Mouse (Mus musculus) MEL (cell line): ENCODE data around the gene Ptma. TPM values are rescaled to one million over a fixed set of nuclear protein-coding genes. Genes with fewer than 3 reads are reported as not detected.

Source experiments
- DNase-seq: peaks from one replicate; pipeline ENCODE4 v3.0.0; 2011; ENCODE audit warnings: low read depth, low spot score
- H3K27ac ChIP-seq: 2 replicates; pipeline ENCODE4 v1.5.1; 2012; ENCODE audit warnings: low read depth, mild to moderate bottlenecking, control low read depth, low read length, moderate library complexity; ENCODE audit not compliant: control insufficient read depth
- H3K27me3 ChIP-seq, 2 experiments: fragments of 150-350 bp in 1 of 2; sonication (generic) in 1 of 2; 2 replicates each; pipeline ENCODE4 v1.6.1; 2012; ENCODE audit warnings: low read length in 2 of 2, mild to moderate bottlenecking in 2 of 2, improper control_type of control experiment in 1 of 2, moderate library complexity in 1 of 2; ENCODE audit not compliant: insufficient read depth in 2 of 2, control insufficient read depth in 1 of 2
- H3K36me3 ChIP-seq, 2 experiments: 2 replicates each; pipeline ENCODE4 v1.6.1; 2012 to 2014; ENCODE audit warnings: low read length in 2 of 2, improper control_type of control experiment in 1 of 2, inconsistent platforms in 1 of 2, mild to moderate bottlenecking in 1 of 2; ENCODE audit not compliant: insufficient read depth in 2 of 2, control insufficient read depth in 1 of 2
- H3K4me1 ChIP-seq, 2 experiments: fragments of 150-350 bp in 1 of 2; sonication (generic) in 1 of 2; 2 replicates each; pipeline ENCODE4 v1.6.1; 2012; ENCODE audit warnings: low read length in 2 of 2, improper control_type of control experiment in 1 of 2, mild to moderate bottlenecking in 1 of 2; ENCODE audit not compliant: insufficient read depth in 2 of 2, control insufficient read depth in 1 of 2
- H3K4me3 ChIP-seq, 2 experiments: fragments of 150-350 bp in 1 of 2; sonication (generic) in 1 of 2; 2 replicates each; pipeline ENCODE4 v1.5.1; 2012; ENCODE audit warnings: low read depth in 2 of 2, low read length in 2 of 2, mild to moderate bottlenecking in 2 of 2, moderate library complexity in 2 of 2, control low read depth in 1 of 2, improper control_type of control experiment in 1 of 2; ENCODE audit not compliant: control insufficient read depth in 1 of 2, insufficient read depth in 1 of 2
- H3K79me2 ChIP-seq: 2 replicates; pipeline ENCODE4 v1.6.1; 2012; ENCODE audit warnings: mild to moderate bottlenecking, low read length, moderate library complexity; ENCODE audit not compliant: control insufficient read depth, poor library complexity, insufficient read depth
- H3K9ac ChIP-seq: 2 replicates; pipeline ENCODE4 v1.6.1; 2012; ENCODE audit warnings: low read depth, mild to moderate bottlenecking, control low read depth, low read length, moderate library complexity; ENCODE audit not compliant: control insufficient read depth, poor library complexity, severe bottlenecking
- H3K9me3 ChIP-seq: fragments of 150-350 bp; sonication (generic); replicated peaks from 2 replicates; pipeline ENCODE4 v1.6.1; 2012; ENCODE audit warnings: mild to moderate bottlenecking, low read length, improper control_type of control experiment, moderate library complexity; ENCODE audit not compliant: insufficient read depth
- BHLHE40 ChIP-seq: IDR thresholded peaks from 2 replicates; pipeline ENCODE4 v1.6.1; 2012; ENCODE audit warnings: low read depth, mild to moderate bottlenecking, inconsistent platforms, low read length, improper control_type of control experiment, borderline replicate concordance
- CHD1 ChIP-seq: IDR thresholded peaks from 2 replicates; pipeline ENCODE4 v1.6.1; 2012; ENCODE audit warnings: low read depth, mild to moderate bottlenecking, inconsistent platforms, low read length, improper control_type of control experiment
- CHD2 ChIP-seq: IDR thresholded peaks from 2 replicates; pipeline ENCODE4 v1.6.1; 2011; ENCODE audit warnings: low read length, improper control_type of control experiment
- CTCF ChIP-seq, 3 experiments: IDR thresholded peaks in 2 of 3; conservative IDR thresholded peaks in 1 of 3; 2 replicates each; pipeline ENCODE4 v1.5.1; 2011 to 2012; ENCODE audit warnings: low read length in 3 of 3, low read depth in 2 of 3, mild to moderate bottlenecking in 2 of 3, improper control_type of control experiment in 1 of 3, inconsistent platforms in 1 of 3, mixed read lengths in 1 of 3, moderate library complexity in 1 of 3; ENCODE audit not compliant: control insufficient read depth in 1 of 3, insufficient read depth in 1 of 3, poor library complexity in 1 of 3, severe bottlenecking in 1 of 3
- E2F4 ChIP-seq: IDR thresholded peaks from 2 replicates; pipeline ENCODE4 v1.6.1; 2011; ENCODE audit warnings: low read depth, low read length, improper control_type of control experiment, borderline replicate concordance
- ELF1 ChIP-seq: IDR thresholded peaks from 2 replicates; pipeline ENCODE4 v1.6.1; 2014; ENCODE audit warnings: low read depth, mild to moderate bottlenecking, inconsistent platforms, low read length, improper control_type of control experiment, moderate library complexity
- ETS1 ChIP-seq: IDR thresholded peaks from 2 replicates; pipeline ENCODE4 v1.6.1; 2012; ENCODE audit warnings: low read depth, mild to moderate bottlenecking, inconsistent platforms, low read length, improper control_type of control experiment, moderate library complexity
- GATA1 ChIP-seq: IDR thresholded peaks from 2 replicates; pipeline ENCODE4 v1.6.1; 2011; ENCODE audit warnings: low read depth, low read length, improper control_type of control experiment
- HCFC1 ChIP-seq: IDR thresholded peaks from 2 replicates; pipeline ENCODE4 v1.6.1; 2012; ENCODE audit warnings: low read depth, mild to moderate bottlenecking, inconsistent platforms, low read length, improper control_type of control experiment, moderate library complexity
- KAT2A ChIP-seq: conservative IDR thresholded peaks from 2 replicates; pipeline ENCODE4 v1.6.1; 2012; ENCODE audit warnings: low read depth, low read length, improper control_type of control experiment, inconsistent platforms
- MAFK ChIP-seq: IDR thresholded peaks from 2 replicates; pipeline ENCODE4 v1.6.1; 2011; ENCODE audit warnings: low read depth, mild to moderate bottlenecking, low read length, improper control_type of control experiment, borderline replicate concordance
- MAX ChIP-seq: IDR thresholded peaks from 2 replicates; pipeline ENCODE4 v1.6.1; 2011; ENCODE audit warnings: low read length, improper control_type of control experiment
- MAZ ChIP-seq: IDR thresholded peaks from 2 replicates; pipeline ENCODE4 v1.6.1; 2012; ENCODE audit warnings: low read depth, mild to moderate bottlenecking, inconsistent platforms, low read length, improper control_type of control experiment
- MEF2A ChIP-seq: IDR thresholded peaks from 2 replicates; pipeline ENCODE4 v1.6.1; 2014; ENCODE audit warnings: low read depth, mild to moderate bottlenecking, inconsistent platforms, low read length, improper control_type of control experiment; ENCODE audit not compliant: poor library complexity, insufficient replicate concordance, severe bottlenecking; ENCODE audit errors: extremely low read depth
- MXI1 ChIP-seq: IDR thresholded peaks from 2 replicates; pipeline ENCODE4 v1.6.1; 2011; ENCODE audit warnings: mild to moderate bottlenecking, low read depth, low read length, improper control_type of control experiment
- MYB ChIP-seq: IDR thresholded peaks from 2 replicates; pipeline ENCODE4 v1.6.1; 2011; ENCODE audit warnings: mild to moderate bottlenecking, low read depth, low read length, improper control_type of control experiment
- MYC ChIP-seq: IDR thresholded peaks from 2 replicates; pipeline ENCODE4 v1.6.1; 2011; ENCODE audit warnings: low read depth, mild to moderate bottlenecking, low read length, improper control_type of control experiment, moderate library complexity
- NELFE ChIP-seq: IDR thresholded peaks from 2 replicates; pipeline ENCODE4 v1.6.1; 2011; ENCODE audit warnings: low read depth, low read length, improper control_type of control experiment
- NRF1 ChIP-seq: IDR thresholded peaks from 2 replicates; pipeline ENCODE4 v1.6.1; 2014; ENCODE audit warnings: low read depth, mild to moderate bottlenecking, inconsistent platforms, low read length, improper control_type of control experiment, moderate library complexity; ENCODE audit not compliant: poor library complexity, insufficient read depth, severe bottlenecking
- POLR2A ChIP-seq, 2 experiments: IDR thresholded peaks; 2 replicates each; pipeline ENCODE4 v1.6.1; 2011 to 2012; ENCODE audit warnings: low read length in 2 of 2, mild to moderate bottlenecking in 2 of 2, control low read depth in 1 of 2, improper control_type of control experiment in 1 of 2, low read depth in 1 of 2, moderate library complexity in 1 of 2; ENCODE audit not compliant: control insufficient read depth in 1 of 2, insufficient read depth in 1 of 2, poor library complexity in 1 of 2
- POLR2AphosphoS2 ChIP-seq: IDR thresholded peaks from 2 replicates; pipeline ENCODE4 v1.6.1; 2011; ENCODE audit warnings: low read length, improper control_type of control experiment
- POLR2AphosphoS5 ChIP-seq: IDR thresholded peaks from 2 replicates; pipeline ENCODE4 v1.6.1; 2012; ENCODE audit warnings: low read depth, borderline replicate concordance, mild to moderate bottlenecking, inconsistent platforms, low read length, moderate library complexity, mixed read lengths
- RAD21 ChIP-seq: IDR thresholded peaks from 2 replicates; pipeline ENCODE4 v1.6.1; 2011; ENCODE audit warnings: mild to moderate bottlenecking, low read depth, low read length, improper control_type of control experiment
- RCOR1 ChIP-seq: IDR thresholded peaks from 2 replicates; pipeline ENCODE4 v1.6.1; 2012; ENCODE audit warnings: low read depth, mild to moderate bottlenecking, inconsistent platforms, low read length, improper control_type of control experiment
- SMC3 ChIP-seq: IDR thresholded peaks from 2 replicates; pipeline ENCODE4 v1.6.1; 2011; ENCODE audit warnings: low read depth, low read length, improper control_type of control experiment
- TBP ChIP-seq: IDR thresholded peaks from 2 replicates; pipeline ENCODE4 v1.8.0; 2011; ENCODE audit warnings: low read depth, low read length, improper control_type of control experiment
- TCF12 ChIP-seq: IDR thresholded peaks from 2 replicates; pipeline ENCODE4 v1.6.1; 2014; ENCODE audit warnings: low read depth, mild to moderate bottlenecking, inconsistent platforms, low read length, improper control_type of control experiment, moderate library complexity
- UBTF ChIP-seq: IDR thresholded peaks from 2 replicates; pipeline ENCODE4 v1.6.1; 2012; ENCODE audit warnings: low read depth, mild to moderate bottlenecking, inconsistent platforms, low read length, improper control_type of control experiment, moderate library complexity, borderline replicate concordance; ENCODE audit not compliant: insufficient read depth
- USF1 ChIP-seq: IDR thresholded peaks from 2 replicates; pipeline ENCODE4 v1.6.1; 2014; ENCODE audit warnings: low read depth, mild to moderate bottlenecking, inconsistent platforms, low read length, improper control_type of control experiment, moderate library complexity
- ZC3H11A ChIP-seq: IDR thresholded peaks from 2 replicates; pipeline ENCODE4 v1.6.1; 2012; ENCODE audit warnings: low read depth, mild to moderate bottlenecking, inconsistent platforms, low read length, improper control_type of control experiment
- ZKSCAN1 ChIP-seq: IDR thresholded peaks from 2 replicates; pipeline ENCODE4 v1.6.1; 2012; ENCODE audit warnings: low read depth, mild to moderate bottlenecking, inconsistent platforms, low read length, improper control_type of control experiment, moderate library complexity
- ZMIZ1 ChIP-seq: IDR thresholded peaks from 2 replicates; pipeline ENCODE4 v1.6.1; 2012; ENCODE audit warnings: low read depth, mild to moderate bottlenecking, inconsistent platforms, low read length, improper control_type of control experiment, moderate library complexity
- polyA plus RNA-seq, 2 experiments: library from polyadenylated mRNA; stranded (reverse) in 1 of 2; unstranded in 1 of 2; fragments of >175 nt in 1 of 2; fragments of >200 nt in 1 of 2; gene quantifications; 2 replicates each; pipeline versions ENCODE4 v1.2.1 to v1.2.4; 2012; ENCODE audit warnings: low replicate concordance in 2 of 2, low read depth in 1 of 2; ENCODE audit not compliant: insufficient read length in 2 of 2, insufficient read depth in 1 of 2, missing spikeins in 1 of 2
- total RNA-seq: library from RNA; depleted of rRNA; stranded (reverse); fragments of 300-350 nt; gene quantifications from 2 replicates; pipeline ENCODE4 v1.2.3, GENCODE M21; 2012

The Ptma gene
- total and polyA plus RNA-seq, 3 experiments: 2,419 to 4,891 (median 3,309) TPM

DNA sequence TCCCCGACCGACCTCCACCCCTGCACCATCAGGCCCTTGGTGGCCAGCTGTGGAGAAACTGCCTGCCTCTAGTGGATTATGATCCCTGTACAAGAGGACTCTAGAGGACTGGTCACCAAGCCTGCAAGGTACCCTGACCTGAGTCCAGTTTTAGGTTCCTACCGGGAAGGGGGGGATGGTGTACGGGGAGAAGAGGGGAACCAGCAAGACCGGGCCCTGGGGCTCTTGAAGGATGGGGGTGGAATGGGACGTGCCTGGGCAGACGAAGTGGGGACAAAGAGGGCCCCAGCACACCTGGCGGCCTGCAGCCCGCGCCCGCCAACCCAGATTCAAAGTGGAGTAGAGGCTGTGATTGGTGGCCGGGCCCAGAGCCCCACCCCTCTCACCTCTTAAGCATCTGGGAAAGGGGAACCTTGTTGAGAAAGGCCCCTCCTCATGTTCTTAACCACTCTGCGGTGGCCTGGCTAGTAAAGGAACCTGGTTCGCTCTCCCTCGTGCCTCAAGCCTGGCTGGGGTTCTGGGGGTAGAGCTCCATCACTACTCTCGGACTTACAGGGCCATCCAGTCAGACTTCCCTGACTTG lies 23.3 kb upstream of the Ptma start (continued):
- TF ChIP-seq BHLHE40: no peak
- TF ChIP-seq E2F4: peak; percentile 87; the same call in 1 of the 2 replicates
- no peak for TF ChIP-seq CHD2
- TF ChIP-seq, all 39 proteins: peak for 12

DNA sequence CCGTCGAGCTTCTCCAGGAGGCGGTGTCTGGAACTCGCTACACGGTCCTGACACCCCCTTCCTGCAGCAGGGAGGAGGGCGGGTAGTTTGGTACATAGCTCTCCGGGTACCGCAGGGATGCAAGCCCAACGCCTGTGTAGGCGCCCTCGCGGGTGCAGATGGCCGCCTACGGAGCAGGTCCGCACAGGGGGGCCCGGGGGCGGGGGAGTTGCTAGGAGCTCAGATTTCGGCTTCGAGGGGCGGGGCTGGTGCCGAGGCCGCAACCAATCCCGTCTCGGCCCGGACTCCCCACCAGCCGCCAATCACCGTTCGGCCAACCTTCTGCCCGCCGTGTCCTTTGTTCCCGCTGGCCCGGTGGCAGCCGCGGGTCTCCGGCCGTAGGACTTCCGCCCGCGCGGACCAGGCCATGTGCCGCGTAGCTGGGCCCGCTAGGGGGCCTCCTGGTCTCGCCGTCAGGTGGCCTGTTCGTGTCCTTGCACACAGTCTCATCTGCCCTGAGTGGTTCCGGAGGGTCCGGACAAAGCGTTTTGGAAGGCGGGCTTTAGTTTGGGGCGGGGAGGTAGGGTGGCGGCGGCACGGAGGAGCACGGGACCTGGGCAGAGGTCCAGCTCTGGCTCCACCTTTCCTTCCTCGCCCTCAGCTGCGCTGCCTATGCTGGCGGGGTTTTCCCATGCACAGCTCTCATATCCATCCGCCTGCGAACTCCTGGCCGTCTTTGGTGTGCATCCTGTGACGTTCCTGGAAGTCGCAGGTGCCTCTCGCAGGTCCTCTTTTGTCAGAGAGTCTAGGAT lies 22.4 kb upstream of the Ptma start:
- H3K4me1 ChIP-seq: peaks cover 8 to 40% of the 10 kb centered on the region in 2 experiments; a peak in 3 of 4 replicates
- peaks cover 0 to 14% of the 10 kb centered on the region in 2 experiments; a peak in 2 of 4 replicates for H3K36me3 ChIP-seq
- peak overlapping the region; percentile 64 to 65 for H3K4me3 ChIP-seq
- H3K27ac ChIP-seq: peak overlapping the region; percentile 95
- H3K79me2 ChIP-seq: peaks cover 8% of the 10 kb centered on the region; the same call in 1 of the 2 replicates
- no peaks in the 10 kb centered on the region for H3K27me3 ChIP-seq
- H3K9ac ChIP-seq: peak overlapping the region; percentile 90
- peak; percentile 95 for DNase-seq
- no peaks in the 10 kb centered on the region for H3K9me3 ChIP-seq
- TF ChIP-seq USF1 (peak; percentile 71), POLR2AphosphoS5 (no peak), HCFC1 (peak; percentile 65), NRF1 (peak; percentile 16; the same call in 1 of the 2 replicates), MAX (peak; percentile 83), MYC (peak; percentile 92), RCOR1 (no peak), GATA1 (no peak), UBTF (no peak), CTCF (IDR thresholded peaks at IDR 0.05 in 2 of 3, conservative IDR thresholded peaks at IDR 0.05 in 1 of 3; ENCODE audit: control insufficient read depth in 1 of 3, insufficient read depth in 1 of 3, low read depth in 2 of 3, low read length in 3 of 3, poor library complexity in 1 of 3, severe bottlenecking in 1 of 3) (peak in 2 of 3 experiments; percentile 52 to 61; a peak in 5 of 6 replicates), CHD1 (no peak), POLR2AphosphoS2 (no peak; the same call in none of the 2 replicates), ETS1 (peak; percentile 53), KAT2A (peak; percentile 44; the same call in 1 of the 2 replicates), MYB (no peak), NELFE (peak; percentile 74), MXI1 (peak; percentile 58; the same call in 1 of the 2 replicates), ZKSCAN1 (no peak), MAFK (no peak), ELF1 (peak; percentile 42; the same call in 1 of the 2 replicates), ZMIZ1 (peak; percentile 49), TBP (peak; percentile 56), POLR2A (IDR thresholded peaks at IDR 0.05; ENCODE audit: control insufficient read depth in 1 of 2, insufficient read depth in 1 of 2, low read depth in 1 of 2, low read length in 2 of 2, poor library complexity in 1 of 2) (peak; percentile 46 to 56; a peak in 1 of 4 replicates), BHLHE40 (peak; percentile 97), TCF12 (no peak; the same call in 1 of the 2 replicates), RAD21 (peak; percentile 14; the same call in 1 of the 2 replicates), MAZ (peak; percentile 83), ZC3H11A (no peak), SMC3 (0 out of 2 replicates have a peak, but pooled peaks have one; percentile 23), MEF2A (no peak)
